Mouse (Mus musculus): ENCODE measurements around the gene C2cd2l. TPM values are rescaled to one million over a fixed set of nuclear protein-coding genes. Genes with fewer than 3 reads are reported as not detected.
"Not testable (repeated sequence)": the region's sequence is repeated elsewhere in the genome, so short reads cannot be mapped to it uniquely, and the experiment has no call there.

The C2cd2l gene
- polyA plus RNA-seq, 1 experiment = not detected

DNA sequence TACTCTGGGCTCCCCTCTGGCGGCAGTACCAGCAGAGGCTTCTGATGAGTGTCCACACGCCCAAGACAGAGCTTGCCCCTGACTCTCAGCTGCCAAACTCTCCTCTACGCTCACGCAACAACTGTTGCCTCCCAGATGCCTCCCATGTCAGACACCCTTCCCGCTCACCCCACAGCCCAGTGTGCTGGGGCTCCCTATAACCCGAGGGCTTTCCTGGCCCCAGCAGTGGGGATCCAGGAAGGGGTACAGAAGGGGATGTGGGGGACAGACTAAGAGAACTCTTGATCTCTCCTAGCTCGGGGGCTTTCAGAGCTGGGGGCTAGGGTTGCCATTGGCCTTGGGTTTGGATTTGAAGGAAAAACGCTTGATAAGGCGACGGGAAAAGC lies 9.3 kb downstream of the C2cd2l start:
- TF ChIP-seq POLR2A (IDR thresholded peaks at IDR 0.05; ENCODE audit: insufficient read depth, low read depth, low read length) (no peak), CTCF (IDR thresholded peaks at IDR 0.05; ENCODE audit: insufficient read depth, low read depth, low read length) (no peak)
- Histone ChIP-seq H3K27ac (ENCODE audit: insufficient read depth, low read depth, low read length) (0 out of 2 replicates have a peak overlapping the region, but pooled peaks have one; percentile 26), H3K4me1 (ENCODE audit: control insufficient read depth, insufficient read depth, low read length) (peaks cover 30% of the 10 kb centered on the region), H3K4me3 (ENCODE audit: insufficient read depth, low read depth, low read length) (no peak overlapping the region)
- 57% methylated on average over 10 of the region's 10 CpGs for WGBS

DNA sequence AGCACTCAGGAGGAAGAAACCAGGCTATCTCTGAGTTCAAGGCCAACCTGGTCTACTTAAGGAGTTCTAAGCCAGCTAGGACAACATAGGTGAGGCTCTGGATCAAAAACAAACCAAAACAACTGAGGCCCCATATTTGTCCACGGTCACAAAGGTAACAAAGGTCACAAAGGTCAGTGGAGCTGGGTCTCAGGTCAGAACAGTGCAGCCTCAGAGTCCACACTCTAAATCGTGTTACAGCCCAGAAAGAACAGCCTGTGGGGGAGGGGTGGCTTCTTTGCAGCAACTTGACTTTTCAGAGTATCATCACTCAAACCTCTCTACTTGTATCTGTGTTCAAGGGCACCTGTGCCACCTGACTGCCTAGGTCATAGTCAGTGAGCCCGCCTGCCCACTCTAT lies 10.3 kb downstream of the C2cd2l start:
- TF ChIP-seq POLR2A (IDR thresholded peaks at IDR 0.05; ENCODE audit: insufficient read depth, low read depth, low read length) (no peak), CTCF (IDR thresholded peaks at IDR 0.05; ENCODE audit: insufficient read depth, low read depth, low read length) (no peak)
- WGBS = 74% methylated on average over 3 of the region's 3 CpGs
- Histone ChIP-seq H3K4me3 (ENCODE audit: insufficient read depth, low read depth, low read length) (no peak overlapping the region), H3K4me1 (ENCODE audit: control insufficient read depth, insufficient read depth, low read length) (peaks cover 23% of the 10 kb centered on the region), H3K27ac (ENCODE audit: insufficient read depth, low read depth, low read length) (no peak overlapping the region)

- WGBS = 96% methylated on average over 2 of the region's 2 CpGs
- TF ChIP-seq POLR2A (IDR thresholded peaks at IDR 0.05; ENCODE audit: insufficient read depth, low read depth, low read length) = no peak
- TF ChIP-seq CTCF (IDR thresholded peaks at IDR 0.05; ENCODE audit: insufficient read depth, low read depth, low read length) = no peak
- H3K4me1 ChIP-seq (ENCODE audit: control insufficient read depth, insufficient read depth, low read length) = peaks cover 16% of the 10 kb centered on the region
- H3K4me3 ChIP-seq (ENCODE audit: insufficient read depth, low read depth, low read length) = no peak overlapping the region
- H3K27ac ChIP-seq (ENCODE audit: insufficient read depth, low read depth, low read length) = no peak overlapping the region
Observed at GRCm38 (mm10) chr9:44307248-44307647, 12.8 kb downstream of the C2cd2l start.

DNA sequence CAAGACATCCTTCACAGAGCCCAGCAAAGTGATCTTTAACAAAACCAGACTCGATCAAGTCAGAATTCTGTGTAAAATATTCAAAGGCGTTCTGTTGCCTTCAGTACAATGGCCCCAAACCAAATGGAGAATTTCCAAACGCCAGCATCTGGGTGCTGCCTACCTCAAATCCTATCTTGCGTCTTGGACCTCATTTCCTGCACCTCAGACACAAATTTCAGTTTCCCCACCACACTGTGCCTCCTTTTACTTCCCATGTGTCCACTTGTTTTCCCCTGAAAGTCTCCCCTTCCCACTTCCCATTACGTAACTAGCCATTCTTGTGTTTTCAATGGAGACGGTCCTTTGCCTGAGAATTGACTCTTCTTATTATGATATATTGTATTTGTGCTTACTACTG lies 13.6 kb downstream of the C2cd2l start:
- H3K4me3 ChIP-seq (ENCODE audit: insufficient read depth, low read depth, low read length) = no peak overlapping the region
- no peak overlapping the region for H3K27ac ChIP-seq (ENCODE audit: insufficient read depth, low read depth, low read length)
- peaks cover 17% of the 10 kb centered on the region for H3K4me1 ChIP-seq (ENCODE audit: control insufficient read depth, insufficient read depth, low read length)
- WGBS = 85% methylated on average over 6 of the region's 6 CpGs
- TF ChIP-seq CTCF (IDR thresholded peaks at IDR 0.05; ENCODE audit: insufficient read depth, low read depth, low read length) (no peak), POLR2A (IDR thresholded peaks at IDR 0.05; ENCODE audit: insufficient read depth, low read depth, low read length) (no peak)

GRCm38 (mm10) chr9:44305466-44306079 lies 14.5 kb downstream of the C2cd2l start, which contains the start of gene Hinfp:
TSS of gene Hinfp (minus strand) at chr9:44305671.
- TF ChIP-seq CTCF (IDR thresholded peaks at IDR 0.05; ENCODE audit: insufficient read depth, low read depth, low read length) (no peak), POLR2A (IDR thresholded peaks at IDR 0.05; ENCODE audit: insufficient read depth, low read depth, low read length) (peak; percentile 71)
- Histone ChIP-seq H3K27ac (ENCODE audit: insufficient read depth, low read depth, low read length) (peak within 1 kb of the TSS; percentile 67), H3K4me1 (ENCODE audit: control insufficient read depth, insufficient read depth, low read length) (peaks cover 10% of the 10 kb centered on the region), H3K4me3 (ENCODE audit: insufficient read depth, low read depth, low read length) (peak within 1 kb of the TSS; percentile 77)
- under 1% methylated on average over 54 of the region's 54 CpGs for WGBS

GRCm38 (mm10) chr9:44300001-44300400 lies 20.1 kb downstream of the C2cd2l start:
- not testable (repeated sequence) for H3K4me3 ChIP-seq (ENCODE audit: insufficient read depth, low read depth, low read length); H3K4me1 ChIP-seq (ENCODE audit: control insufficient read depth, insufficient read depth, low read length); H3K27ac ChIP-seq (ENCODE audit: insufficient read depth, low read depth, low read length)
- 95% methylated on average over 3 of the region's 3 CpGs for WGBS

GRCm38 (mm10) chr9:44292490-44292889 lies 27.6 kb downstream of the C2cd2l start:
- peaks cover 5% of the 10 kb centered on the region for H3K4me1 ChIP-seq (ENCODE audit: control insufficient read depth, insufficient read depth, low read length)
- TF ChIP-seq CTCF (IDR thresholded peaks at IDR 0.05; ENCODE audit: insufficient read depth, low read depth, low read length) = no peak
- TF ChIP-seq POLR2A (IDR thresholded peaks at IDR 0.05; ENCODE audit: insufficient read depth, low read depth, low read length) = no peak
- 65% methylated on average over 3 of the region's 3 CpGs for WGBS
- H3K27ac ChIP-seq (ENCODE audit: insufficient read depth, low read depth, low read length) = no peak overlapping the region
- no peak overlapping the region for H3K4me3 ChIP-seq (ENCODE audit: insufficient read depth, low read depth, low read length)

DNA sequence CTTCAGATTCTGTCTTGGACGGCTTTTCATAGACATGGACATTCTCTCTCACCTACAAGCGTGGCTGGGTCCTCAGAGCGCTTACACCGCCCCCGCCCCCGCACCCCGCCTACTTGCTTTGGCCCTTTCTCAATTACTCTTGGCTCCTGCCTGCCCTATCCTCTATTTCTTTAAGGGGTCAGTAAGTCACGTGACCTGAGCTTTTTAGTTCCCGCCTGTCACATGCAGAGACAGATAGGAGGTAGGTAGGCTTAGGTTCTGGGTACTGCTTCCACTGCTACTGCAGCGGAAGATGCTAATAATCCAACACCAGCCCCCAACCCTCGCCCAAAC lies 31.2 kb downstream of the C2cd2l start:
- TF ChIP-seq POLR2A (IDR thresholded peaks at IDR 0.05; ENCODE audit: insufficient read depth, low read depth, low read length) = no peak
- H3K4me3 ChIP-seq (ENCODE audit: insufficient read depth, low read depth, low read length) = no peak overlapping the region
- 9% methylated on average over 11 of the region's 11 CpGs for WGBS
- peaks cover 14% of the 10 kb centered on the region for H3K4me1 ChIP-seq (ENCODE audit: control insufficient read depth, insufficient read depth, low read length)
- 0 out of 2 replicates have a peak overlapping the region, but pooled peaks have one; percentile 5 for H3K27ac ChIP-seq (ENCODE audit: insufficient read depth, low read depth, low read length)

DNA sequence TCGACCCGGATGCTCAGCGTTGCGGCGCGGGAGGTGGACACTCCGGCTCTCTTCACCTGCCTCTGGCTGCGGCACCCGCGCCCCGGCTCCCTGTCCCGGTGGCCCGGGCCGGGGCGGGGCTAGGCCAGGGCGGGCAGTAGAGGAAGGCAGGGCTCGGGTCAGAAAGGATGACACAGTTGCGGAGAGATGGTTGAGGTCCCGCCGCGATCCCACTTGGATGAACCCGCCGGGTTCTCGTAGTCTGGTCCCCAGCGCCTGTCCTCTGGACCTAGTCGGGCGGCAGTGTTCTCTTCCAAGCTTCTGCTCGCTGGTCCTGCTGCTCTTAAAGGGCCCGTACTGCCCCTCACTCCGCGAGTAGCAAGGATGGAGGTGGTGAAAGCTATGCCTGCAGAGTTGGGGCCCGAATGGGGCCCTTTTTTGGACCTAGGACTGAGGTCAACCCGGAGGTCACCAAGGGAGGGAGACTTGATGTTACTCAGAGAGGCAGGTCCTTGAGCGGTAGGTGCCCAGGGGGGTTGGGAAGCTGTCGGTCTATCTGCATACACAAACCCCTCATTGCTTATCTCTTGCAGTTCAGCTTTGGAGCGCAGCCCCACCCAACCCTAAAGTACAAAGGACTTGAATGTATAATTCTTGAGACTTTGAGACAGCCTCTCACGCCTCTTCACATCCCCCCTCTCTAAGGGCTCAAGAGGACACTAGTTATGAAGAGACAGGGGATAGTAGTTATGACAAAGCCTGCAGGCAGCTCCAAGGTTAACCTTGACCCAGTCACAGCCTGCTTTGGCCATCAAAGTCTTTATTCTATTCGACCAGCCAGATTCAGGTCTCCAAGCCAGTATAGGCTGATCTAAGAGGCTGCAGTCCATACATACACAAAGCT lies 31.8 kb downstream of the C2cd2l start, which contains the start of gene Abcg4:
Gene Abcg4 (minus strand): TSS at position 540 of the 883 bp plus-strand sequence.
- H3K4me1 ChIP-seq (ENCODE audit: control insufficient read depth, insufficient read depth, low read length) = peaks cover 14% of the 10 kb centered on the region
- peak within 1 kb of the TSS; percentile 57 for H3K27ac ChIP-seq (ENCODE audit: insufficient read depth, low read depth, low read length)
- H3K4me3 ChIP-seq (ENCODE audit: insufficient read depth, low read depth, low read length) = peak within 1 kb of the TSS; percentile 93
- WGBS = under 1% methylated on average over 38 of the region's 38 CpGs
- TF ChIP-seq CTCF (IDR thresholded peaks at IDR 0.05; ENCODE audit: insufficient read depth, low read depth, low read length) = no peak
- no peak for TF ChIP-seq POLR2A (IDR thresholded peaks at IDR 0.05; ENCODE audit: insufficient read depth, low read depth, low read length)

Measured in olfactory bulb, adult 2 months (tissue).